Mouse (Mus musculus) urinary bladder, postnatal 0 days (tissue): ENCODE data around the gene Cerk. TPM values are rescaled to one million over a fixed set of nuclear protein-coding genes. Genes with fewer than 3 reads are reported as not detected.

Source experiments
- polyA plus RNA-seq: library from polyadenylated mRNA; unstranded; fragments of >200 nt; fragmentation: Nextera tagmentation; extraction: Ambion mirVana; gene quantifications from 2 replicates; pipeline ENCODE4 v1.2.1, GENCODE M21; 2015

Cerk gene
- 5.0 and 6.7 TPM in 2 replicates for polyA plus RNA-seq

DNA sequence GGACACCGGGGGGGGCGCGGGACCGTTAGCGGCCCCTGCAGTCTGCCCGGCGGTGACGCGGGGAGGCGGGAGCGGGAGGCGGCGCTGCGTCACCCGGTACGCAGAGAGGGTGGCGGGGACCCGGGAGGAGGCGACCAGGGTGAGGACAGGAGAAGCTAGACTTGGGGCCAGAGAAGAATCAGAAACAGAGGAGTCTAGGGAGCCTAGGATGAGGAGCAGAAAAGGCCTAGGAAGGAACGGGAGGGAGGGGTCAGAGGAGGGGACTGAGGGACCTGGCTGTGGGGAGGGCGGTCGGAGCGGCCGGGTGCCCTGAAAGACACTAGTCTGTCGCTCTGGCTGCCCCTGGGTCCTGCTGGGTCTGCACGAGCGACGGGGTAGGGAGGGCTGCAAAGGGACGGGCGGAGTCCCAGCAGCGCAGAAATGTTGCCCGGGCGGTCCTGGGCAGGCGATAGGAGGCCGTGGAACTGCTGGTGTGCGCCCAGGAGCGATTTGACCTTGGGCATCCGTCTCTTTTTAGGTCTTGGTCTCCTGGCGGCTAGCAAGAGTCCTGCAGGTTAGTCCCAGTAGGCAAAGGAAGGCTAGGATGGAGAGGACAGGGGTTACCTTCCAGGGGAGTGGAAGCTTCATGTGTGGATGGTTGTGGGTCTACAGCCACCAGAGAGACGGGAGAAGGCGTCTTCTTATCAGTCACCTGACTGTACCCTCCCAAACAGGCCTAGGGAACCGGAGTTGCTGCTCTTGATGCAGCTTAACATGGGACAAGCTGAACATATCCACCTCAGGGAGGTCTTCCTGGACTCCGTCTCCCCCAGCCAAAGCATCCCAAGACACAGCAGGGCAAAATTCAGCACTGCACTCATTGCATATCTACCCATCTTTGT lies at the start of gene Cerk:
Gene Cerk (minus strand): TSS at position 453 of the 881 bp plus-strand sequence.

DNA sequence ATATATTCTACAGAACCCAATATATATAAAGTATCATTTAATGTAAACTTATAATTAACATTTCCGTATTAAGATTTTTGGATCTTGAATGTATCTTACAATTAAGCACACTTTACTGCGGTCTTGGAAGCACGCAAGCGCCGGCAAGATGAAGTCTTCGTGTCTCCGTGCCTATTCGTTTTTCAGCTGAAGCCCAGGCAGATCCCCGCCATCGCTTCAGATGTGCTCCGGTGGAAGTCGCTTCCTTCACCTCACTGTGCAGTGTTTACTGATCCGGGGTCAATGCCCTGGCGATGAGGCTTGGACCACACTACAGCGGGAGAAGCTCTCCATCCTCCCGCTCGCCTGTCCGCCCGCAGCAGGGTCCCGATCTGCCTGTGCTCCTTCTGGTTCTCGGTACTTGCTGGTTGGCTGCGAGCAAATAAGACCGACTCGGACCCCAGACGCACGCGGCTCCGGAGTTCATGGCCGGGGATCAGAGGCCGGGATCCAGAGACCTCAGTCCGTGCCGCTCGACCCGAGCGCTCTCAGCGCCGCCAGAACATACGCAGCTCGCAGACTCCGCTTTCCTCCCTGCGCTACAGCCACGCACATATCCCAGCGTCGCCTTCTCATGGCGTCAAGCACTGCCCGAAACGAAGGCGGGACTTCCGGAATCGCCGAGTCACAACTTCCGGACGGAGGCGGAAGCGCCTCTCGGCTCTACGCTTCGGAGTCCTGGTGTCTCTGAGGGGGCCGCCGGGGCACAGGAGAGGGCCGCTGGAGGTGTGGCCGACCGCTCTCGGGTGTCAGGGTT lies 28.0 kb upstream of the Cerk start, which contains the start of gene Tbc1d22a:
Gene Tbc1d22a (plus strand): TSS at position 707 of the 796 bp plus-strand sequence.

Other genes starting within 250 kb of the Cerk start
- gene Celsr1, start 152.4 kb downstream of the Cerk start, polyA plus RNA-seq = 0.23 and 0.25 TPM in 2 replicates
- 5.8 and 6.5 TPM in 2 replicates for gene Gramd4, start 128.4 kb downstream of the Cerk start, polyA plus RNA-seq
- 7.9 and 9.4 TPM in 2 replicates for gene Tbc1d22a, start 28.3 kb upstream of the Cerk start, polyA plus RNA-seq